Mouse (Mus musculus) stomach, postnatal 0 days (tissue): ENCODE results near the gene Slc22a23.

Source experiments
- CTCF ChIP-seq: IDR thresholded peaks from 2 replicates; pipeline ENCODE4 v1.5.1; 2016; ENCODE audit warnings: antibody characterized with exemption, low read depth, mild to moderate bottlenecking, moderate library complexity
- EP300 ChIP-seq: optimal IDR thresholded peaks from 2 replicates; pipeline ENCODE3; 2016; ENCODE audit warnings: antibody characterized with exemption

DNA sequence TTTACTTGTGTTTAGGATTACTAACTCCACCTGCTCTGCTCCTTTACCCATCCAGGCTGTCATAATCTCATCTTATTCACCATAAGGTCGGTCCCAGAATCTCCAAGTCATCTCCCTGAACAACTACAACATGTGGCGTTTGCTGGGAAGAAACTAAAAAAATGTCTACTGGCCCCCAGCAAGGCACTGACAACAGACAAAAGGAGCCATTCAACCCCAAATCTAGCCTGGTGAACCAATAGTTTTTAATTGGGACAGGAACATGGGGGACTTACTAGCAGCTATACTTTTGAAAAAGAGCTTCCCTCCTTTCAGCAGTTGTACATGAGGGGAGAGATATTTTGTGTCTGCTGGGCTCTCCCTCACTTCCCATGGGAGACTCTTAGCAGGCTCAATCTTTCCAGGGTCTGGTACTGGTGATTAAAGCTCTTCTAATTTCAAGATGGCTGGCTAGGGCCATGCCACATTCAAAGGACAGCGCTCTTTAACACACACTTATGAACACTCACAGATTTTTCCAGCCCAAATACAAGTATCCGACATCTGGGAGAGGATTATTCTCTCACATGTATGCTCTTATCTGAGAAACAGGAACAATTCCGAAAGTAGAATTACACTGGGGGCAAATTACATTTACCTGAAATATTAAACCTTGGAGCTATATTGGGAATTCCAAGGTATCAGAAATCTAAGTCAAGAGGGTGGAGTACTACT lies 195.4 kb downstream of the Slc22a23 start:
- TF ChIP-seq EP300 = no peak
- no peak for TF ChIP-seq CTCF
